Comparison of ENCODE assay signal across 8 mouse cellular contexts in the genomic region with DNA sequence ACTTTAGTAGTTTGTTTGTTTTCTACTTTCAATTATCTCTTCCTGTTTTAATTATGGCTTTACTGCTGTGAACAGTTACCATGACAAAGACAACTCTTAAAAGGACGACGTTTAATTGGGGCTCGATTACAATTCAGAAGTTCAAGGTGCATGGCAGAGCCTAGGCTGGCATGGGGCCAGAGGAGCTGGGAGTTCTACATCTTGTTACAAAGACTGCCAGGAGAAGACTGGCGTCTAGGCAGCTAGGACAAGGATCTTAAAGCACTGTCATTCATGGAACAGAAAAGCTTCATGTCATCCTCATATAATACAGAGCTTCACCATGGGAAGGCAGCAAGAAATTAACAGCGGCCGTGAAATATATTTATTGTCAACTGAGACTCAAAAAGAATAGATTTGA.
DNase-seq lines count a peak whose midpoint lies in the region; ATAC-seq and TF ChIP-seq lines count a peak whose summit lies in the region.

No protein-coding gene starts in this region.

- no peak for TF ChIP-seq CTCF in intestine, postnatal 0 days (IDR thresholded peaks at IDR 0.05; ENCODE audit: low read depth)
- TF ChIP-seq CTCF in midbrain, postnatal 0 days (IDR thresholded peaks at IDR 0.05), result no peak

- peaks cover 20% of the 10 kb centered on the region for H3K36me3 ChIP-seq in heart, embryonic 10.5 days
- H3K36me3 ChIP-seq in intestine, postnatal 0 days (ENCODE audit: control insufficient read depth, insufficient read depth), result no peaks in the 10 kb centered on the region
- peaks cover 23% of the 10 kb centered on the region for H3K36me3 ChIP-seq in limb, embryonic 10.5 days
- no peaks in the 10 kb centered on the region for H3K36me3 ChIP-seq in midbrain, postnatal 0 days (ENCODE audit: insufficient read depth, low read length)

- no peak overlapping the region for H3K9ac ChIP-seq in intestine, postnatal 0 days (ENCODE audit: low read depth, low read length)
- H3K9ac ChIP-seq in midbrain, postnatal 0 days (replicated peaks; ENCODE audit: low read length, poor library complexity, severe bottlenecking), result peak overlapping the region; percentile 1; the same call in 1 of the 2 replicates

- no peak for DNase-seq in heart, embryonic 10.5 days (ENCODE audit: low spot score)
- no peak for DNase-seq in heart, adult 11 months
- DNase-seq in brain, embryonic 18.5 days (ENCODE audit: low read depth, low spot score), result peak; percentile 2
- DNase-seq in frontal cortex, postnatal 25 days (ENCODE audit: low spot score in 2 of 2), result peak; percentile 9 to 15
- DNase-seq in limb, embryonic 10.5 days (ENCODE audit: low spot score), result no peak
- peak; percentile 53 for DNase-seq in midbrain, postnatal 0 days (ENCODE audit: low spot score)
- DNase-seq in yolk sac, embryonic 10.5 days (ENCODE audit: low spot score), result no peak

- peak overlapping the region; percentile 57 for H3K4me2 ChIP-seq in intestine, postnatal 0 days (replicated peaks; ENCODE audit: low read depth)
- H3K4me2 ChIP-seq in midbrain, postnatal 0 days (ENCODE audit: low read depth, low read length, poor library complexity, severe bottlenecking), result peak overlapping the region; percentile 49; the same call in 1 of the 2 replicates

- no peaks in the 10 kb centered on the region for H3K27me3 ChIP-seq in heart, embryonic 10.5 days (ENCODE audit: insufficient read depth, poor library complexity, severe bottlenecking)
- H3K27me3 ChIP-seq in intestine, postnatal 0 days (replicated peaks; ENCODE audit: control insufficient read depth, insufficient read depth, low read length), result no peaks in the 10 kb centered on the region
- no peaks in the 10 kb centered on the region for H3K27me3 ChIP-seq in limb, embryonic 10.5 days (ENCODE audit: low read depth, poor library complexity, severe bottlenecking)
- no peaks in the 10 kb centered on the region for H3K27me3 ChIP-seq in midbrain, postnatal 0 days (ENCODE audit: insufficient read depth, low read length)

- no peaks in the 10 kb centered on the region for H3K4me1 ChIP-seq in heart, embryonic 10.5 days
- no peaks in the 10 kb centered on the region for H3K4me1 ChIP-seq in intestine, postnatal 0 days (replicated peaks; ENCODE audit: control insufficient read depth, insufficient read depth, low read length)
- peaks cover 6% of the 10 kb centered on the region for H3K4me1 ChIP-seq in limb, embryonic 10.5 days
- H3K4me1 ChIP-seq in midbrain, postnatal 0 days (ENCODE audit: insufficient read depth, low read length), result no peaks in the 10 kb centered on the region

- H3K27ac ChIP-seq in heart, embryonic 10.5 days, result no peak overlapping the region
- 0 out of 2 replicates have a peak overlapping the region, but pooled peaks have one; percentile 50 for H3K27ac ChIP-seq in intestine, postnatal 0 days (ENCODE audit: low read depth, low read length)
- H3K27ac ChIP-seq in limb, embryonic 10.5 days, result no peak overlapping the region
- peak overlapping the region; percentile 67; the same call in 1 of the 2 replicates for H3K27ac ChIP-seq in midbrain, postnatal 0 days (ENCODE audit: low read depth, low read length)

- peaks cover 8% of the 10 kb centered on the region; the same call in 1 of the 2 replicates for H3K9me3 ChIP-seq in heart, embryonic 10.5 days
- H3K9me3 ChIP-seq in intestine, postnatal 0 days (ENCODE audit: control insufficient read depth), result peaks cover 9% of the 10 kb centered on the region; the same call in 1 of the 2 replicates
- H3K9me3 ChIP-seq in limb, embryonic 10.5 days (replicated peaks), result no peaks in the 10 kb centered on the region; the same call in 1 of the 2 replicates
- H3K9me3 ChIP-seq in midbrain, postnatal 0 days (ENCODE audit: low read length), result no peaks in the 10 kb centered on the region

- 51% methylated on average over 6 of the region's 6 CpGs for WGBS in heart, embryonic 10.5 days
- 42% methylated on average over 6 of the region's 6 CpGs for WGBS in intestine, postnatal 0 days
- WGBS in limb, embryonic 10.5 days, result 53% methylated on average over 6 of the region's 6 CpGs
- WGBS in midbrain, postnatal 0 days, result 41% methylated on average over 6 of the region's 6 CpGs

- peak; percentile 42; the same call in 1 of the 2 replicates for ATAC-seq in intestine, postnatal 0 days
- ATAC-seq in midbrain, postnatal 0 days (ENCODE audit: low FRiP score), result peak; percentile 42; the same call in 1 of the 2 replicates

- peak overlapping the region; percentile 66 for H3K4me3 ChIP-seq in heart, embryonic 10.5 days
- H3K4me3 ChIP-seq in intestine, postnatal 0 days (ENCODE audit: low read depth, low read length), result peak overlapping the region; percentile 51
- peak overlapping the region; percentile 60 for H3K4me3 ChIP-seq in limb, embryonic 10.5 days
- peak overlapping the region; percentile 50 for H3K4me3 ChIP-seq in midbrain, postnatal 0 days (ENCODE audit: low read depth, low read length)

Comparison
In these comparisons a context has a peak if more than half of its experiments do, and no peak if none do; other contexts are left out.
1. DNase-seq: peak in brain, embryonic 18.5 days (single experiment), frontal cortex, postnatal 25 days (2 of 2) and midbrain, postnatal 0 days (single experiment); none in heart, embryonic 10.5 days (single experiment), heart, adult 11 months (single experiment), limb, embryonic 10.5 days (single experiment) and yolk sac, embryonic 10.5 days (single experiment).
2. H3K27ac ChIP-seq: peak in intestine, postnatal 0 days (single experiment) and midbrain, postnatal 0 days (single experiment); none in heart, embryonic 10.5 days (single experiment) and limb, embryonic 10.5 days (single experiment).
3. Peak in every context shown above with its lines, with median percentiles within 50 percentile points of each other: H3K4me3 ChIP-seq.